Comparison of ENCODE assay signal across 13 mouse cellular contexts in the genomic region with DNA sequence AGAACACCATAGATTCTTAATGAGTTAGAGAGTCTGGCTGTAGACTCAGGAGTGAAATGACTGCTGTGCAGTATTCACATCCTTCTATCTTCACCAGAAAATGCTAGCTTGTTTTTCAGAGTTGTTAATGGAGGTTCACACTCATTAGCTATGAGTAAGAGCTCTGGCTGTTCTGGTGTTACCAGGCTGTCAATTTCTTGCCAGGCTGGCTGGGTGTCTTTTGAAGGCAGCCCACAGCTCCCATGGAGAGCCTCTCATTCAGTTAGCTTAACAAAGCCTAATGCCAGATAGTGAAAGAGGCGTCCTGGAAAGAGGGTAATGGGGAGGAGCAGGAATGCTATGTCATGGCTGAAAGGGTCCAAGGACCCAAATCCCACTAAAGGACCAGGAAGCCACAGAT. TPM values are rescaled to one million over a fixed set of nuclear protein-coding genes. Genes with fewer than 3 reads are reported as not detected.
DNase-seq lines count a peak whose midpoint lies in the region; ATAC-seq lines count a peak whose summit lies in the region.
"Had no signal": no experiment of that assay in that cellular context is flagged by ENCODE, and none has a peak within 500 bp of the region (broad histone marks: within the 10 kb centered on the region; RNA-seq: fewer than 3 reads in every experiment).

No protein-coding gene starts in this region.

- 3% methylated on average over 1 of the region's 1 CpGs for WGBS in forebrain, embryonic 12.5 days
- 12% methylated on average over 1 of the region's 1 CpGs for WGBS in hindbrain, embryonic 15.5 days
- 12% methylated on average over 1 of the region's 1 CpGs for WGBS in neural tube, embryonic 13.5 days

- H3K27ac ChIP-seq in forebrain, embryonic 12.5 days: peak overlapping the region; percentile 56; the same call in 1 of the 2 replicates
- H3K27ac ChIP-seq in hindbrain, embryonic 15.5 days (replicated peaks): peak overlapping the region; percentile 16; the same call in 1 of the 2 replicates
- H3K27ac ChIP-seq in neural tube, embryonic 13.5 days (replicated peaks): peak overlapping the region; percentile 20; the same call in 1 of the 2 replicates
- H3K27ac ChIP-seq: liver, embryonic 15.5 days; stomach, postnatal 0 days had no signal

- no peak overlapping the region for H3K9ac ChIP-seq in forebrain, embryonic 12.5 days
- H3K9ac ChIP-seq in hindbrain, embryonic 15.5 days: no peak overlapping the region
- H3K9ac ChIP-seq in neural tube, embryonic 13.5 days: no peak overlapping the region
- H3K9ac ChIP-seq: liver, embryonic 15.5 days had no signal

- no peak overlapping the region for H3K4me3 ChIP-seq in forebrain, embryonic 12.5 days (replicated peaks)
- H3K4me3 ChIP-seq in hindbrain, embryonic 15.5 days: no peak overlapping the region
- H3K4me3 ChIP-seq in neural tube, embryonic 13.5 days: no peak overlapping the region
- H3K4me3 ChIP-seq: liver, embryonic 15.5 days had no signal

- no peaks in the 10 kb centered on the region for H3K36me3 ChIP-seq in forebrain, embryonic 12.5 days (replicated peaks)
- no peaks in the 10 kb centered on the region for H3K36me3 ChIP-seq in hindbrain, embryonic 15.5 days
- no peaks in the 10 kb centered on the region for H3K36me3 ChIP-seq in neural tube, embryonic 13.5 days
- H3K36me3 ChIP-seq: liver, embryonic 15.5 days had no signal

- peaks cover 14% of the 10 kb centered on the region for H3K4me1 ChIP-seq in forebrain, embryonic 12.5 days
- H3K4me1 ChIP-seq in hindbrain, embryonic 15.5 days (replicated peaks): peaks cover 27% of the 10 kb centered on the region
- H3K4me1 ChIP-seq in neural tube, embryonic 13.5 days (replicated peaks): peaks cover 17% of the 10 kb centered on the region
- H3K4me1 ChIP-seq: liver, embryonic 15.5 days had no signal

- DNase-seq in layer of hippocampus, adult 18-20 months (ENCODE audit: low spot score in 2 of 2): peak; percentile 44 to 80
- no peak for DNase-seq in layer of hippocampus, postnatal 25 days (ENCODE audit: extremely low spot score in 1 of 2, low spot score in 1 of 2)
- DNase-seq in gastrocnemius, adult 18-20 months (ENCODE audit: low spot score): no peak
- DNase-seq in urinary bladder, adult 2 months (ENCODE audit: low spot score): no peak
- DNase-seq: gastrocnemius, postnatal 25 days; heart, postnatal 10 days; kidney, adult 8-10 months; right cerebral cortex, postnatal 4 days had no signal

- peaks cover 12% of the 10 kb centered on the region; the same call in 1 of the 2 replicates for H3K27me3 ChIP-seq in forebrain, embryonic 12.5 days
- no peaks in the 10 kb centered on the region for H3K27me3 ChIP-seq in hindbrain, embryonic 15.5 days
- no peaks in the 10 kb centered on the region for H3K27me3 ChIP-seq in neural tube, embryonic 13.5 days
- H3K27me3 ChIP-seq: liver, embryonic 15.5 days had no signal

- peak; percentile 86; the same call in 1 of the 2 replicates for ATAC-seq in forebrain, embryonic 12.5 days (ENCODE audit: low FRiP score)
- ATAC-seq in hindbrain, embryonic 15.5 days (ENCODE audit: low FRiP score, low read depth): peak; percentile 50; the same call in 1 of the 2 replicates
- ATAC-seq in neural tube, embryonic 13.5 days (ENCODE audit: low read depth): peak; percentile 45; the same call in 1 of the 2 replicates

- H3K4me2 ChIP-seq in forebrain, embryonic 12.5 days: no peak overlapping the region
- no peak overlapping the region for H3K4me2 ChIP-seq in hindbrain, embryonic 15.5 days
- H3K4me2 ChIP-seq in neural tube, embryonic 13.5 days: no peak overlapping the region
- H3K4me2 ChIP-seq: liver, embryonic 15.5 days had no signal

- H3K9me3 ChIP-seq in forebrain, embryonic 12.5 days: no peaks in the 10 kb centered on the region
- H3K9me3 ChIP-seq in hindbrain, embryonic 15.5 days: no peaks in the 10 kb centered on the region
- H3K9me3 ChIP-seq in neural tube, embryonic 13.5 days: no peaks in the 10 kb centered on the region
- H3K9me3 ChIP-seq: liver, embryonic 15.5 days had no signal

RNA-seq across cellular contexts. Expression of a gene that starts 6.7 kb away (rescaled TPM):
- total RNA-seq in layer of hippocampus, adult 18-20 months (2021): 100 to 1,000 TPM; 225 to 235 TPM
- 100 to 1,000 TPM; 227 to 262 TPM for total RNA-seq in layer of hippocampus, postnatal 25 days (2021)
- polyA plus RNA-seq in forebrain, embryonic 12.5 days (2016; fragmentation: Nextera tagmentation; extraction: Ambion mirVana): 15.8 and 15.9 TPM in 2 replicates
- polyA plus RNA-seq in hindbrain, embryonic 15.5 days (2015; fragmentation: Nextera tagmentation; extraction: Ambion mirVana): 36.5 and 37.5 TPM in 2 replicates
- 18.3 and 20.1 TPM in 2 replicates for polyA plus RNA-seq in neural tube, embryonic 13.5 days (2015; fragmentation: Nextera tagmentation; extraction: Ambion mirVana)
- total RNA-seq in gastrocnemius, adult 18-20 months (2021): 10 to 100 TPM; 50.9 to 64.2 TPM
- 9.4 and 11.6 TPM in 2 replicates for polyA plus RNA-seq in urinary bladder, adult 2 months (2012; rRNA removed)

Comparison
In these comparisons a context has a peak if more than half of its experiments do, and no peak if none do; other contexts are left out.
1. DNase-seq: peak in layer of hippocampus, adult 18-20 months (2 of 2); none in layer of hippocampus, postnatal 25 days (0 of 2), gastrocnemius, adult 18-20 months (single experiment) and urinary bladder, adult 2 months (single experiment).
2. Peak in every context shown above with its lines, with median percentiles within 50 percentile points of each other: ATAC-seq and H3K27ac ChIP-seq.